Mouse (Mus musculus) frontal cortex, adult (tissue): ENCODE measurements around the gene Tdrd3.

Experiments
- ATAC-seq: cut with Nextera tagmentation; 2 replicates; pipeline ENCODE4 v1.9.2; 2017; ENCODE audit warnings: mild to moderate bottlenecking, moderate library complexity, mixed read lengths; ENCODE audit not compliant: low TSS enrichment

Tdrd3 gene

GRCm38 (mm10) chr14:87566211-87566610 lies 149.8 kb downstream of the Tdrd3 start:
- no peak for ATAC-seq

GRCm38 (mm10) chr14:87567034-87567461 lies 150.6 kb downstream of the Tdrd3 start:
- peak; percentile 67 for ATAC-seq

GRCm38 (mm10) chr14:87567626-87568446 lies 151.4 kb downstream of the Tdrd3 start:
- ATAC-seq = peak; percentile 62

GRCm38 (mm10) chr14:87568447-87568908 lies 152.0 kb downstream of the Tdrd3 start:
- ATAC-seq = peak; percentile 77

GRCm38 (mm10) chr14:87569471-87569870 lies 153.0 kb downstream of the Tdrd3 start:
- no peak for ATAC-seq

GRCm38 (mm10) chr14:87572453-87572852 lies 156.0 kb downstream of the Tdrd3 start:
- no peak for ATAC-seq

- peak; percentile 97 for ATAC-seq
These were observed 166.2 kb downstream of the Tdrd3 start for GRCm38 (mm10) chr14:87582610-87583009.
